Mouse (Mus musculus) kidney, adult 2 months (tissue): Measurements from ENCODE around the gene Rps16.

Experiments
- CTCF ChIP-seq: fragments of 200-500 bp; conservative IDR thresholded peaks from 2 replicates; pipeline ENCODE4 v1.5.1; 2011; ENCODE audit warnings: low read depth, mild to moderate bottlenecking, control low read depth, low read length, moderate library complexity, mixed read lengths; ENCODE audit not compliant: insufficient read depth, insufficient read length
- POLR2A ChIP-seq: fragments of 200-500 bp; IDR thresholded peaks from one replicate; pipeline ENCODE4 v1.6.1; 2011; ENCODE audit warnings: low read depth, low read length, control low read depth

GRCm38 (mm10) chr7:28380237-28381016 is 30.0 kb downstream of the Rps16 start, which contains the start of gene Zfp36:
- no peak for TF ChIP-seq CTCF
- no peak for TF ChIP-seq POLR2A
